Mouse (Mus musculus) heart, postnatal 0 days (tissue): ENCODE data around the gene Cdc42bpb. TPM values are rescaled to one million over a fixed set of nuclear protein-coding genes. Genes with fewer than 3 reads are reported as not detected.
A peak's percentile ranks its signal among the peaks of the same experiment; 100 is the strongest.

Experiments
- ATAC-seq: fragments of 200-750 bp; cut with Nextera tagmentation; 2 replicates; pipeline ENCODE4 v1.8.0; 2017; ENCODE audit warnings: low read depth, moderate number of reproducible peaks, moderate library complexity; ENCODE audit not compliant: insufficient read depth
- DNase-seq: peaks from one replicate; pipeline ENCODE4 v3.0.0-alpha.2; 2016; ENCODE audit warnings: low spot score
- H3K27ac ChIP-seq: fragments of 300-500 bp; sonication (generic); 2 replicates; pipeline ENCODE4 v1.5.1; 2014; ENCODE audit warnings: low read depth, mild to moderate bottlenecking
- H3K27me3 ChIP-seq: fragments of 300-500 bp; sonication (generic); 2 replicates; pipeline ENCODE4 v1.6.1; 2014; ENCODE audit warnings: low read length, mixed read lengths; ENCODE audit not compliant: control insufficient read depth, insufficient read depth
- H3K36me3 ChIP-seq: fragments of 300-500 bp; sonication (generic); replicated peaks from 2 replicates; pipeline ENCODE4 v1.6.1; 2014; ENCODE audit warnings: low read length, mixed read lengths; ENCODE audit not compliant: control insufficient read depth, insufficient read depth
- H3K4me1 ChIP-seq: fragments of 300-500 bp; sonication (generic); 2 replicates; pipeline ENCODE4 v1.6.1; 2014; ENCODE audit warnings: antibody characterized with exemption; ENCODE audit not compliant: control insufficient read depth, insufficient read depth
- H3K4me2 ChIP-seq: fragments of 300-500 bp; sonication (generic); 2 replicates; pipeline ENCODE4 v1.6.1; 2014; ENCODE audit warnings: low read depth, mild to moderate bottlenecking, low read length, moderate library complexity
- H3K4me3 ChIP-seq: fragments of 300-500 bp; sonication (generic); 2 replicates; pipeline ENCODE4 v1.5.1; 2014; ENCODE audit warnings: low read depth, low read length
- H3K9ac ChIP-seq: fragments of 300-500 bp; sonication (generic); replicated peaks from 2 replicates; pipeline ENCODE4 v1.6.1; 2014; ENCODE audit warnings: low read depth, low read length, mixed read lengths
- H3K9me3 ChIP-seq: fragments of 300-500 bp; sonication (generic); replicated peaks from 2 replicates; pipeline ENCODE4 v1.6.1; 2016; ENCODE audit warnings: low read length; ENCODE audit not compliant: control insufficient read depth
- CTCF ChIP-seq: IDR thresholded peaks from 2 replicates; pipeline ENCODE4 v1.5.1; 2016; ENCODE audit warnings: antibody characterized with exemption, control low read depth, low read depth
- EP300 ChIP-seq: IDR thresholded peaks from 2 replicates; pipeline ENCODE4 v1.6.1; 2016; ENCODE audit warnings: antibody characterized with exemption, low read depth
- WGBS: fragments of 180-500 bp; shearing (Covaris S2); extraction: QIAGEN DNeasy Blood & Tissue Kit; methylation state at CpG from one replicate; pipeline ENCODE4 v1.1.7; 2014; 5-methylcytosine and 5-hydroxymethylcytosine counted together
- polyA plus RNA-seq: library from polyadenylated mRNA; unstranded; fragments of >200 nt; fragmentation: Nextera tagmentation; extraction: Ambion mirVana; gene quantifications from 2 replicates; pipeline ENCODE4 v1.2.1, GENCODE M21; 2015
- total RNA-seq: library from RNA; depleted of rRNA; stranded (reverse); fragments of >200 nt; gene quantifications from 2 replicates; pipeline ENCODE4 v1.2.3, GENCODE M21; 2014; ENCODE audit warnings: low replicate concordance

Gene Cdc42bpb
- total and polyA plus RNA-seq, 2 experiments from 2014 or later: 18.2 to 119 TPM

- Histone ChIP-seq H3K4me1 (peaks cover 16% of the 10 kb centered on the region), H3K36me3 (no peaks in the 10 kb centered on the region), H3K27ac (no peak overlapping the region), H3K9ac (0 out of 2 replicates have a peak overlapping the region, but pooled peaks have one; percentile 20), H3K4me3 (peak overlapping the region; percentile 42), H3K27me3 (peaks cover 69% of the 10 kb centered on the region), H3K4me2 (peak overlapping the region; percentile 63), H3K9me3 (no peaks in the 10 kb centered on the region; the same call in 1 of the 2 replicates)
- ATAC-seq: peak; percentile 15; the same call in 1 of the 2 replicates
- TF ChIP-seq EP300 (no peak), CTCF (no peak)
- under 1% methylated on average over 48 of the region's 58 CpGs for WGBS
- no peak for DNase-seq
These were observed 102.2 kb downstream of the Cdc42bpb start for GRCm38 (mm10) chr12:111275150-111275841.

- ATAC-seq: 0 out of 2 replicates have a peak, but pooled peaks have one; percentile 1
- WGBS: 4% methylated on average over 75 of the region's 80 CpGs
- no peak overlapping the region for H3K27ac ChIP-seq
- H3K4me2 ChIP-seq: peak overlapping the region; percentile 63
- peaks cover 76% of the 10 kb centered on the region for H3K27me3 ChIP-seq
- H3K9ac ChIP-seq: 0 out of 2 replicates have a peak overlapping the region, but pooled peaks have one; percentile 20
- peak overlapping the region; percentile 42 for H3K4me3 ChIP-seq
- no peaks in the 10 kb centered on the region; the same call in 1 of the 2 replicates for H3K9me3 ChIP-seq
- H3K36me3 ChIP-seq: no peaks in the 10 kb centered on the region
- no peak for DNase-seq
- H3K4me1 ChIP-seq: peaks cover 16% of the 10 kb centered on the region
- TF ChIP-seq CTCF (no peak), EP300 (no peak)
These were observed 102.9 kb downstream of the Cdc42bpb start for GRCm38 (mm10) chr12:111274447-111275149.

GRCm38 (mm10) chr12:111274006-111274405 lies 103.5 kb downstream of the Cdc42bpb start:
- Histone ChIP-seq H3K36me3 (no peaks in the 10 kb centered on the region), H3K4me1 (peaks cover 16% of the 10 kb centered on the region), H3K27me3 (peaks cover 80% of the 10 kb centered on the region), H3K4me3 (peak overlapping the region; percentile 42), H3K9me3 (no peaks in the 10 kb centered on the region; the same call in 1 of the 2 replicates), H3K27ac (no peak overlapping the region), H3K4me2 (peak overlapping the region; percentile 63), H3K9ac (0 out of 2 replicates have a peak overlapping the region, but pooled peaks have one; percentile 20)
- 6% methylated on average over 28 of the region's 28 CpGs for WGBS
- DNase-seq (no peak), ATAC-seq (no peak)
- no peak for TF ChIP-seq EP300
- TF ChIP-seq CTCF: no peak

- ATAC-seq (0 out of 2 replicates have a peak, but pooled peaks have one; percentile 18), DNase-seq (peak; percentile 52)
- peaks cover 80% of the 10 kb centered on the region for H3K27me3 ChIP-seq
- H3K27ac ChIP-seq: no peak overlapping the region
- WGBS: 21% methylated on average over 12 of the region's 12 CpGs
- peaks cover 16% of the 10 kb centered on the region for H3K4me1 ChIP-seq
- no peaks in the 10 kb centered on the region for H3K9me3 ChIP-seq
- TF ChIP-seq EP300: no peak
- TF ChIP-seq CTCF: peak; percentile 82
- no peaks in the 10 kb centered on the region for H3K36me3 ChIP-seq
- H3K4me3 ChIP-seq: no peak overlapping the region
- no peak overlapping the region for H3K9ac ChIP-seq
- no peak overlapping the region for H3K4me2 ChIP-seq
These were observed 105.1 kb downstream of the Cdc42bpb start for GRCm38 (mm10) chr12:111272420-111272819.

GRCm38 (mm10) chr12:111271966-111272365 lies 105.6 kb downstream of the Cdc42bpb start:
- Histone ChIP-seq H3K9me3 (no peaks in the 10 kb centered on the region), H3K27me3 (peaks cover 78% of the 10 kb centered on the region), H3K9ac (no peak overlapping the region), H3K4me1 (peaks cover 16% of the 10 kb centered on the region), H3K36me3 (no peaks in the 10 kb centered on the region), H3K27ac (no peak overlapping the region), H3K4me3 (peak overlapping the region; percentile 8; the same call in 1 of the 2 replicates), H3K4me2 (no peak overlapping the region)
- DNase-seq: no peak
- ATAC-seq: no peak
- TF ChIP-seq EP300 (no peak), CTCF (no peak)
- WGBS: 18% methylated on average over 8 of the region's 8 CpGs
